Comparison of ENCODE assay signal across 28 mouse cellular contexts in genomic region chr3:59129547-59129946, GRCm38 (mm10). TPM values are rescaled to one million over a fixed set of nuclear protein-coding genes. Genes with fewer than 3 reads are reported as not detected.
DNase-seq lines count a peak whose midpoint lies in the region; ATAC-seq and TF ChIP-seq lines count a peak whose summit lies in the region.
"Had no signal": no experiment of that assay in that cellular context is flagged by ENCODE, and none has a peak within 500 bp of the region (broad histone marks: within the 10 kb centered on the region; RNA-seq: fewer than 3 reads in every experiment).

No protein-coding gene starts in this region.

- no peaks in the 10 kb centered on the region for H3K27me3 ChIP-seq in liver, embryonic 12.5 days (replicated peaks)
- no peaks in the 10 kb centered on the region for H3K27me3 ChIP-seq in liver, postnatal 0 days (ENCODE audit: insufficient read depth, low read length)
- H3K27me3 ChIP-seq: forebrain, embryonic 13.5 days; heart, embryonic 12.5 days; midbrain, embryonic 12.5 days; neural tube, embryonic 15.5 days had no signal

- TF ChIP-seq EP300 in liver, postnatal 0 days (IDR thresholded peaks at IDR 0.05; ENCODE audit: low read depth), result no peak

- H3K9ac ChIP-seq in liver, embryonic 12.5 days, result no peak overlapping the region
- no peak overlapping the region for H3K9ac ChIP-seq in liver, postnatal 0 days (replicated peaks)
- H3K9ac ChIP-seq: forebrain, embryonic 13.5 days; heart, embryonic 12.5 days; midbrain, embryonic 12.5 days; neural tube, embryonic 15.5 days had no signal

- WGBS in liver, embryonic 12.5 days (ENCODE audit: insufficient replicate concordance), result 75% methylated on average over 3 of the region's 3 CpGs
- WGBS in liver, postnatal 0 days (ENCODE audit: insufficient replicate concordance), result 61% methylated on average over 3 of the region's 3 CpGs

- no peaks in the 10 kb centered on the region for H3K36me3 ChIP-seq in liver, embryonic 12.5 days
- no peaks in the 10 kb centered on the region for H3K36me3 ChIP-seq in liver, postnatal 0 days (replicated peaks; ENCODE audit: insufficient read depth, low read length)
- H3K36me3 ChIP-seq: heart, embryonic 12.5 days; limb, embryonic 10.5 days; midbrain, embryonic 12.5 days; neural tube, embryonic 15.5 days had no signal

- intact Hi-C loops in left cerebral cortex, postnatal 25 days (cut with DNase I), result no loop called here

- H3K4me3 ChIP-seq in liver, embryonic 12.5 days, result no peak overlapping the region
- H3K4me3 ChIP-seq in liver, postnatal 0 days (ENCODE audit: low read depth, low read length), result peak overlapping the region; percentile 43
- H3K4me3 ChIP-seq: forebrain, embryonic 13.5 days; heart, embryonic 12.5 days; limb, embryonic 10.5 days; midbrain, embryonic 12.5 days; neural tube, embryonic 15.5 days had no signal

- no peak for ATAC-seq in liver, embryonic 12.5 days
- ATAC-seq in liver, postnatal 0 days, result no peak
- ATAC-seq: activated CD4-positive, CD25-positive, alpha-beta regulatory T cell, adult 4 months; forebrain, embryonic 13.5 days; hindbrain, postnatal 0 days had no signal

- no peaks in the 10 kb centered on the region for H3K9me3 ChIP-seq in liver, embryonic 12.5 days (replicated peaks)
- H3K9me3 ChIP-seq in liver, postnatal 0 days (ENCODE audit: low read length), result no peaks in the 10 kb centered on the region
- H3K9me3 ChIP-seq: forebrain, embryonic 13.5 days; heart, embryonic 12.5 days; limb, embryonic 10.5 days; midbrain, embryonic 12.5 days; neural tube, embryonic 15.5 days had no signal

- H3K4me2 ChIP-seq in liver, embryonic 12.5 days, result peak overlapping the region; percentile 8; the same call in 1 of the 2 replicates
- peak overlapping the region; percentile 65 for H3K4me2 ChIP-seq in liver, postnatal 0 days (ENCODE audit: low read depth, low read length)
- H3K4me2 ChIP-seq: forebrain, embryonic 13.5 days; heart, embryonic 12.5 days; midbrain, embryonic 12.5 days; neural tube, embryonic 15.5 days had no signal

- H3K27ac ChIP-seq in liver, embryonic 12.5 days, result no peak overlapping the region
- H3K27ac ChIP-seq in liver, postnatal 0 days (ENCODE audit: low read depth), result peak overlapping the region; percentile 40; the same call in 1 of the 2 replicates
- H3K27ac ChIP-seq: forebrain, embryonic 13.5 days; hindbrain, postnatal 0 days; limb, embryonic 10.5 days; midbrain, embryonic 12.5 days; neural tube, embryonic 15.5 days had no signal

- DNase-seq in liver (no peak), 416B (ENCODE audit: low read depth) (peak; percentile 63)
- peak; percentile 47 for DNase-seq in induced T-regulatory cell, adult 2 months (ENCODE audit: low read depth)
- DNase-seq in liver, postnatal 0 days, result no peak
- DNase-seq in cerebellum, adult 9-10 months, result no peak
- DNase-seq in left cerebral cortex, postnatal 25 days (ENCODE audit: low spot score in 2 of 2), result no peak
- DNase-seq: adrenal gland, adult 8-10 months; B cell, adult 2 months; cerebellum, adult 2 months; gastrocnemius, postnatal 14 days; heart, adult 18-20 months; heart, postnatal 10 days; kidney, adult 8-10 months; kidney, postnatal 10 days; right cerebral cortex, adult 18-20 months; right cerebral cortex, postnatal 4 days; thymus, adult 2 months had no signal

- TF ChIP-seq CTCF in liver, postnatal 0 days (IDR thresholded peaks at IDR 0.05; ENCODE audit: low read depth), result no peak

- H3K4me1 ChIP-seq in liver, embryonic 12.5 days, result peaks cover 55% of the 10 kb centered on the region
- peaks cover 15% of the 10 kb centered on the region for H3K4me1 ChIP-seq in liver, postnatal 0 days (ENCODE audit: insufficient read depth)
- H3K4me1 ChIP-seq: forebrain, embryonic 13.5 days; midbrain, embryonic 12.5 days; neural tube, embryonic 15.5 days had no signal

RNA-seq across cellular contexts. Expression of gene P2ry14, which starts 23.9 kb away (rescaled TPM):
- polyA plus RNA-seq in liver, embryonic 12.5 days (2016; fragmentation: Nextera tagmentation; extraction: Ambion mirVana), result 1.7 and 2.4 TPM in 2 replicates
- polyA plus RNA-seq in liver, postnatal 0 days (2015; fragmentation: Nextera tagmentation; extraction: Ambion mirVana), result 7.3 and 9.4 TPM in 2 replicates
- 1 to 10 TPM; 2.3 to 2.4 TPM for total RNA-seq in left cerebral cortex, postnatal 25 days (2021)

RNA-seq across cellular contexts. Expression of gene Gpr171, which starts 27.9 kb away (rescaled TPM):
- 2.2 and 2.3 TPM in 2 replicates for polyA plus RNA-seq in liver, embryonic 12.5 days (2016; fragmentation: Nextera tagmentation; extraction: Ambion mirVana)
- polyA plus RNA-seq in liver, postnatal 0 days (2015; fragmentation: Nextera tagmentation; extraction: Ambion mirVana), result 2.0 and 2.1 TPM in 2 replicates
- total RNA-seq in left cerebral cortex, postnatal 25 days (2021), result not detected
- total RNA-seq: gastrocnemius, postnatal 14 days; heart, postnatal 10 days; hindbrain, postnatal 0 days; layer of hippocampus, adult 18-20 months; layer of hippocampus, postnatal 14 days; left cerebral cortex, adult 8-10 months had no signal
- polyA plus RNA-seq: cerebellum, adult 2 months had no signal

Comparison
In these comparisons a context has a peak if more than half of its experiments do, and no peak if none do; other contexts are left out.
1. DNase-seq: peak in 416B (single experiment) and induced T-regulatory cell, adult 2 months (single experiment); none in liver (single experiment), liver, postnatal 0 days (single experiment), cerebellum, adult 9-10 months (single experiment) and left cerebral cortex, postnatal 25 days (0 of 2).